Mouse (Mus musculus) hindbrain, embryonic 14.5 days (tissue): ENCODE measurements around the gene Tmem135. TPM values are rescaled to one million over a fixed set of nuclear protein-coding genes. Genes with fewer than 3 reads are reported as not detected.

Experiments used
- ATAC-seq: fragments of 200-750 bp; cut with Nextera tagmentation; 2 replicates; pipeline ENCODE4 v1.8.0; 2017; ENCODE audit warnings: moderate number of reproducible peaks, mild to moderate bottlenecking, moderate TSS enrichment, moderate library complexity; ENCODE audit not compliant: low FRiP score
- DNase-seq: peaks from one replicate; pipeline ENCODE4 v3.0.0-alpha.2; 2015; ENCODE audit warnings: low spot score
- H3K27ac ChIP-seq: fragments of 300-500 bp; sonication (generic); 2 replicates; pipeline ENCODE4 v1.5.1; 2014; ENCODE audit warnings: mild to moderate bottlenecking, moderate library complexity
- H3K27me3 ChIP-seq: fragments of 300-500 bp; sonication (generic); 2 replicates; pipeline ENCODE4 v1.6.1; 2014; ENCODE audit warnings: mild to moderate bottlenecking, low read length, mixed read lengths; ENCODE audit not compliant: control insufficient read depth, insufficient read depth
- H3K36me3 ChIP-seq: fragments of 300-500 bp; sonication (generic); replicated peaks from 2 replicates; pipeline ENCODE4 v1.6.1; 2014; ENCODE audit not compliant: control insufficient read depth, insufficient read depth
- H3K4me1 ChIP-seq: fragments of 300-500 bp; sonication (generic); replicated peaks from 2 replicates; pipeline ENCODE4 v1.6.1; 2014; ENCODE audit warnings: antibody characterized with exemption, low read length, mixed read lengths; ENCODE audit not compliant: control insufficient read depth, insufficient read depth
- H3K4me2 ChIP-seq: fragments of 300-500 bp; sonication (generic); replicated peaks from 2 replicates; pipeline ENCODE4 v1.6.1; 2014; ENCODE audit warnings: mild to moderate bottlenecking, moderate library complexity
- H3K4me3 ChIP-seq: fragments of 300-500 bp; sonication (generic); replicated peaks from 2 replicates; pipeline ENCODE4 v1.5.1; 2014; ENCODE audit warnings: mild to moderate bottlenecking, low read length
- H3K9ac ChIP-seq: fragments of 300-500 bp; sonication (generic); 2 replicates; pipeline ENCODE4 v1.6.1; 2014
- H3K9me3 ChIP-seq: fragments of 300-500 bp; sonication (generic); 2 replicates; pipeline ENCODE4 v1.6.1; 2016; ENCODE audit warnings: low read length; ENCODE audit not compliant: control insufficient read depth
- WGBS: fragments of 180-500 bp; shearing (Covaris S2); extraction: QIAGEN DNeasy Blood & Tissue Kit; methylation state at CpG from one replicate; pipeline ENCODE4 v1.1.7; 2014; 5-methylcytosine and 5-hydroxymethylcytosine counted together
- polyA plus RNA-seq: library from polyadenylated mRNA; unstranded; fragments of >200 nt; fragmentation: Nextera tagmentation; extraction: Ambion mirVana; gene quantifications from 2 replicates; pipeline ENCODE4 v1.2.1, GENCODE M21; 2014

Tmem135 gene
- polyA plus RNA-seq, 1 experiment from 2014 or later: 32.7 TPM

- no peak overlapping the region for H3K4me3 ChIP-seq
- H3K9ac ChIP-seq: no peak overlapping the region
- WGBS: 88% methylated on average over 2 of the region's 2 CpGs
- H3K27me3 ChIP-seq: no peaks in the 10 kb centered on the region
- H3K4me1 ChIP-seq: no peaks in the 10 kb centered on the region
- DNase-seq (no peak), ATAC-seq (no peak)
- H3K36me3 ChIP-seq: no peaks in the 10 kb centered on the region
- H3K9me3 ChIP-seq: no peaks in the 10 kb centered on the region
- H3K4me2 ChIP-seq: no peak overlapping the region
- H3K27ac ChIP-seq: no peak overlapping the region
These were observed 27.2 kb upstream of the Tmem135 start for GRCm38 (mm10) chr7:89431185-89431584.

- Histone ChIP-seq H3K4me2 (no peak overlapping the region), H3K9ac (no peak overlapping the region), H3K9me3 (no peaks in the 10 kb centered on the region), H3K4me1 (no peaks in the 10 kb centered on the region), H3K27ac (no peak overlapping the region), H3K4me3 (no peak overlapping the region), H3K36me3 (no peaks in the 10 kb centered on the region), H3K27me3 (no peaks in the 10 kb centered on the region)
- ATAC-seq (no peak), DNase-seq (no peak)
- WGBS: 72% methylated on average over 1 of the region's 1 CpGs
These were observed 25.3 kb upstream of the Tmem135 start for GRCm38 (mm10) chr7:89429326-89429725.

- no peak overlapping the region for H3K4me2 ChIP-seq
- no peaks in the 10 kb centered on the region for H3K27me3 ChIP-seq
- no peak overlapping the region for H3K4me3 ChIP-seq
- no peak overlapping the region for H3K9ac ChIP-seq
- WGBS: 89% methylated on average over 5 of the region's 5 CpGs
- ATAC-seq: no peak
- no peak overlapping the region for H3K27ac ChIP-seq
- no peaks in the 10 kb centered on the region for H3K9me3 ChIP-seq
- no peaks in the 10 kb centered on the region for H3K4me1 ChIP-seq
- H3K36me3 ChIP-seq: no peaks in the 10 kb centered on the region
- DNase-seq: no peak
These were observed 24.8 kb upstream of the Tmem135 start for GRCm38 (mm10) chr7:89428804-89429203.

- Histone ChIP-seq H3K4me2 (no peak overlapping the region), H3K9me3 (no peaks in the 10 kb centered on the region), H3K4me3 (no peak overlapping the region), H3K27me3 (no peaks in the 10 kb centered on the region), H3K9ac (no peak overlapping the region), H3K27ac (no peak overlapping the region), H3K4me1 (no peaks in the 10 kb centered on the region), H3K36me3 (no peaks in the 10 kb centered on the region)
- DNase-seq: no peak
- WGBS: 58% methylated on average over 5 of the region's 5 CpGs
- no peak for ATAC-seq
These were observed 23.1 kb upstream of the Tmem135 start for GRCm38 (mm10) chr7:89427101-89427500.

- ATAC-seq (no peak), DNase-seq (no peak)
- H3K36me3 ChIP-seq: no peaks in the 10 kb centered on the region
- H3K9ac ChIP-seq: no peak overlapping the region
- WGBS: 66% methylated on average over 11 of the region's 11 CpGs
- no peak overlapping the region for H3K27ac ChIP-seq
- H3K4me3 ChIP-seq: no peak overlapping the region
- H3K27me3 ChIP-seq: no peaks in the 10 kb centered on the region
- H3K4me1 ChIP-seq: no peaks in the 10 kb centered on the region
- no peak overlapping the region for H3K4me2 ChIP-seq
- no peaks in the 10 kb centered on the region for H3K9me3 ChIP-seq
These were observed 22.0 kb upstream of the Tmem135 start for GRCm38 (mm10) chr7:89425803-89426725.

GRCm38 (mm10) chr7:89424659-89425058, 20.6 kb upstream of the Tmem135 start:
- H3K36me3 ChIP-seq: no peaks in the 10 kb centered on the region
- no peak overlapping the region for H3K27ac ChIP-seq
- H3K9ac ChIP-seq: no peak overlapping the region
- WGBS: 91% methylated on average over 5 of the region's 5 CpGs
- ATAC-seq (no peak), DNase-seq (no peak)
- H3K4me1 ChIP-seq: no peaks in the 10 kb centered on the region
- H3K27me3 ChIP-seq: no peaks in the 10 kb centered on the region
- no peak overlapping the region for H3K4me3 ChIP-seq
- H3K4me2 ChIP-seq: no peak overlapping the region
- H3K9me3 ChIP-seq: no peaks in the 10 kb centered on the region

GRCm38 (mm10) chr7:89423688-89424255, 19.8 kb upstream of the Tmem135 start:
- Histone ChIP-seq H3K9me3 (no peaks in the 10 kb centered on the region), H3K4me1 (no peaks in the 10 kb centered on the region), H3K4me3 (no peak overlapping the region), H3K36me3 (no peaks in the 10 kb centered on the region), H3K9ac (no peak overlapping the region), H3K27me3 (no peaks in the 10 kb centered on the region), H3K4me2 (no peak overlapping the region), H3K27ac (no peak overlapping the region)
- WGBS: 58% methylated on average over 8 of the region's 8 CpGs
- ATAC-seq: no peak
- no peak for DNase-seq

GRCm38 (mm10) chr7:89423194-89423593, 19.2 kb upstream of the Tmem135 start:
- 14% methylated on average over 5 of the region's 5 CpGs for WGBS
- ATAC-seq: no peak
- H3K4me3 ChIP-seq: no peak overlapping the region
- H3K27me3 ChIP-seq: no peaks in the 10 kb centered on the region
- H3K4me2 ChIP-seq: no peak overlapping the region
- no peak overlapping the region for H3K27ac ChIP-seq
- no peaks in the 10 kb centered on the region for H3K9me3 ChIP-seq
- no peak for DNase-seq
- H3K36me3 ChIP-seq: no peaks in the 10 kb centered on the region
- H3K9ac ChIP-seq: no peak overlapping the region
- no peaks in the 10 kb centered on the region for H3K4me1 ChIP-seq

- H3K4me2 ChIP-seq: no peak overlapping the region
- H3K9ac ChIP-seq: no peak overlapping the region
- no peaks in the 10 kb centered on the region for H3K4me1 ChIP-seq
- H3K36me3 ChIP-seq: no peaks in the 10 kb centered on the region
- ATAC-seq: no peak
- no peak for DNase-seq
- no peaks in the 10 kb centered on the region for H3K27me3 ChIP-seq
- no peak overlapping the region for H3K4me3 ChIP-seq
- 42% methylated on average over 8 of the region's 8 CpGs for WGBS
- no peak overlapping the region for H3K27ac ChIP-seq
- H3K9me3 ChIP-seq: no peaks in the 10 kb centered on the region
These were observed 18.6 kb upstream of the Tmem135 start for GRCm38 (mm10) chr7:89422650-89423049.
